Mouse (Mus musculus) neural tube, embryonic 12.5 days (tissue): ENCODE measurements around the gene Pabpn1l. TPM values are rescaled to one million over a fixed set of nuclear protein-coding genes. Genes with fewer than 3 reads are reported as not detected.
A peak's percentile ranks its signal among the peaks of the same experiment; 100 is the strongest.

Source experiments
- ATAC-seq: fragments of 200-750 bp; cut with Nextera tagmentation; 2 replicates; pipeline ENCODE4 v1.8.0; 2017; ENCODE audit warnings: low read depth, mild to moderate bottlenecking, moderate TSS enrichment, moderate library complexity; ENCODE audit not compliant: low FRiP score
- H3K27ac ChIP-seq: fragments of 300-500 bp; sonication (generic); 2 replicates; pipeline ENCODE4 v1.5.1; 2016
- H3K27me3 ChIP-seq: fragments of 300-500 bp; sonication (generic); replicated peaks from 2 replicates; pipeline ENCODE4 v1.6.1; 2016; ENCODE audit warnings: mild to moderate bottlenecking
- H3K36me3 ChIP-seq: fragments of 300-500 bp; sonication (generic); 2 replicates; pipeline ENCODE4 v1.6.1; 2016; ENCODE audit warnings: mild to moderate bottlenecking
- H3K4me1 ChIP-seq: fragments of 300-500 bp; sonication (generic); 2 replicates; pipeline ENCODE4 v1.6.1; 2016
- H3K4me2 ChIP-seq: fragments of 300-500 bp; sonication (generic); replicated peaks from 2 replicates; pipeline ENCODE4 v1.6.1; 2016; ENCODE audit warnings: mild to moderate bottlenecking
- H3K4me3 ChIP-seq: fragments of 300-500 bp; sonication (generic); 2 replicates; pipeline ENCODE4 v1.5.1; 2016
- H3K9ac ChIP-seq: fragments of 300-500 bp; sonication (generic); 2 replicates; pipeline ENCODE4 v1.6.1; 2016; ENCODE audit warnings: mild to moderate bottlenecking
- H3K9me3 ChIP-seq: fragments of 300-500 bp; sonication (generic); 2 replicates; pipeline ENCODE4 v1.6.1; 2016; ENCODE audit warnings: mild to moderate bottlenecking
- WGBS: fragments of 180-500 bp; shearing (Covaris S2); methylation state at CpG from one replicate; pipeline ENCODE4 v1.1.7; 2016; 5-methylcytosine and 5-hydroxymethylcytosine counted together
- polyA plus RNA-seq: library from polyadenylated mRNA; unstranded; fragments of >200 nt; fragmentation: Nextera tagmentation; extraction: Ambion mirVana; gene quantifications from 2 replicates; pipeline ENCODE4 v1.2.1, GENCODE M21; 2016

Gene Pabpn1l
- polyA plus RNA-seq, 1 experiment from 2014 or later, result not detected

DNA sequence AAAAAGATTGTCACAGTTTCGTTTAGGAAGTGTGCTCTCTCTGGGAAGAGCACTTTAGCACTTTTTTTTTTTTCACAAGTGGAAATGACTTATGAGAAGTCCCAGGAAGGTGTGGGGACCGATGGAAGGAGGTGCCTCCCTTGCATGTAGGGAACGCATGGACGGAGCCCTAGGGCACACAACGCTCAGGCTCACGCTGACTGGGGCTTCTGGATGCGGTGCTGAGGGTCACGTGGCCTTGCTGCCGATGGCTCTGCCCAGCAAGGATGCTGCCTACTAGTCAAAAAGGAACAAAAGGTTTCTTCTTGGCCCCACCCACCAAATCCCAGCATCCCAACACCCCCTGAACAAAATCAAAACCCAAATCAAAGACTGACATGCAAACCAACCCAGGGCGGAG, 6.8 kb upstream of the Pabpn1l start:
- Histone ChIP-seq H3K9me3 (no peaks in the 10 kb centered on the region), H3K4me1 (no peaks in the 10 kb centered on the region; the same call in 1 of the 2 replicates), H3K36me3 (peaks cover 32% of the 10 kb centered on the region), H3K27me3 (no peaks in the 10 kb centered on the region), H3K4me2 (no peak overlapping the region), H3K27ac (no peak overlapping the region), H3K4me3 (no peak overlapping the region), H3K9ac (no peak overlapping the region)
- ATAC-seq, result no peak
- WGBS, result 32% methylated on average over 10 of the region's 10 CpGs

DNA sequence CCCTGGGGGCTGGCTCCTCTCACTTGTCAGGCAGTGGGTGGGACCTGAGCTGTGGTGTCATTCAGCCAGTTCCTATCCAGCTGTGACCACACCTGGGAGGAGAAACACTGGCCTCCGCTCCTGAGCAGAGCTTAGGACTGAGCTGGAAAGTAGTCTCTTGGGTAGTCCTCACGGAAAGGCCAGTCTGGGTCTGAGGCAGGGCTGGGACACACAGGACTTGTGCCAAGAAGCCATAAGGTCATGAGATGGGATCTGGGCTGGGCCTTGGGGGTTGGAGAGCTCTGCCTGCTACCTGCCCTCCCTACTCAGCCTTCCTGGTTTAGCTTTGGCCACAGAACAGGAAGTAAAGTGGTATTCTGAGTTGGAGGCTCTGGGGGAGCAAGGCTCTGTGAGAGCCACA, 4.4 kb upstream of the Pabpn1l start:
- peaks cover 16% of the 10 kb centered on the region for H3K36me3 ChIP-seq
- no peaks in the 10 kb centered on the region for H3K27me3 ChIP-seq
- H3K4me2 ChIP-seq, result no peak overlapping the region
- H3K4me3 ChIP-seq, result no peak overlapping the region
- H3K9ac ChIP-seq, result no peak overlapping the region
- H3K27ac ChIP-seq, result no peak overlapping the region
- H3K4me1 ChIP-seq, result no peaks in the 10 kb centered on the region; the same call in 1 of the 2 replicates
- no peaks in the 10 kb centered on the region for H3K9me3 ChIP-seq
- ATAC-seq, result no peak
- 82% methylated on average over 2 of the region's 2 CpGs for WGBS

GRCm38 (mm10) chr8:122625811-122626210, 3.3 kb upstream of the Pabpn1l start:
- H3K27ac ChIP-seq, result no peak overlapping the region
- H3K4me3 ChIP-seq, result no peak overlapping the region
- ATAC-seq, result no peak
- no peaks in the 10 kb centered on the region for H3K9me3 ChIP-seq
- no peak overlapping the region for H3K4me2 ChIP-seq
- 86% methylated on average over 9 of the region's 9 CpGs for WGBS
- H3K27me3 ChIP-seq, result no peaks in the 10 kb centered on the region
- H3K4me1 ChIP-seq, result no peaks in the 10 kb centered on the region; the same call in 1 of the 2 replicates
- no peak overlapping the region for H3K9ac ChIP-seq
- H3K36me3 ChIP-seq, result peaks cover 14% of the 10 kb centered on the region

GRCm38 (mm10) chr8:122624653-122625052, 2.1 kb upstream of the Pabpn1l start:
- Histone ChIP-seq H3K4me3 (no peak overlapping the region), H3K9ac (no peak overlapping the region), H3K27me3 (no peaks in the 10 kb centered on the region), H3K4me2 (no peak overlapping the region), H3K9me3 (no peaks in the 10 kb centered on the region), H3K36me3 (peaks cover 7% of the 10 kb centered on the region; the same call in 1 of the 2 replicates), H3K27ac (no peak overlapping the region), H3K4me1 (peaks cover 11% of the 10 kb centered on the region)
- ATAC-seq, result no peak
- 73% methylated on average over 5 of the region's 5 CpGs for WGBS

GRCm38 (mm10) chr8:122623844-122624642, 1.5 kb upstream of the Pabpn1l start:
- ATAC-seq, result no peak
- Histone ChIP-seq H3K4me2 (no peak overlapping the region), H3K27ac (no peak overlapping the region), H3K9me3 (no peaks in the 10 kb centered on the region), H3K4me3 (no peak overlapping the region), H3K4me1 (peaks cover 14% of the 10 kb centered on the region), H3K9ac (no peak overlapping the region), H3K36me3 (peaks cover 4% of the 10 kb centered on the region; the same call in 1 of the 2 replicates), H3K27me3 (no peaks in the 10 kb centered on the region)
- WGBS, result 87% methylated on average over 17 of the region's 17 CpGs

DNA sequence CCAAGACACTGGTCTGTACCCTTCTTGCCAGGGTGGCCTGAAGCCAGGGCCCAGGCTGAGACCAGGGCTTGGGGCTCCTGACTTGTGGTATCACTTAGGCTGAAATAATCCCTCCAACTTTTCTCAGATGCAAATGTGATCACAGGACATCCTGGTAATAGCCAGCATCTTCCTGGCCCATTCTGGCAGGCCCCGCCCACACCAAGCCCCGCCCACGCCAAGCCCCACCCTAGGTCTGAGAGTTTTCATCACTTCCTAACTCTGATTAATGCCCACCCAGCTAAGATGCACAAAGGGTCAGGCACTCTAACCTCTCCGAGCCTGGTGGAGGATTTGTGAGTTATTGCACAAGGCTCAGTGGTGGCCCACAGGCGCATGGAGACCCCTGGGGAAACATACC, 2.1 kb downstream of the Pabpn1l start:
- no peak overlapping the region for H3K9ac ChIP-seq
- no peaks in the 10 kb centered on the region for H3K9me3 ChIP-seq
- 40% methylated on average over 5 of the region's 5 CpGs for WGBS
- no peak overlapping the region for H3K4me3 ChIP-seq
- no peak for ATAC-seq
- H3K36me3 ChIP-seq, result no peaks in the 10 kb centered on the region; the same call in 1 of the 2 replicates
- no peak overlapping the region for H3K4me2 ChIP-seq
- H3K4me1 ChIP-seq, result peaks cover 19% of the 10 kb centered on the region
- H3K27me3 ChIP-seq, result no peaks in the 10 kb centered on the region
- no peak overlapping the region for H3K27ac ChIP-seq

DNA sequence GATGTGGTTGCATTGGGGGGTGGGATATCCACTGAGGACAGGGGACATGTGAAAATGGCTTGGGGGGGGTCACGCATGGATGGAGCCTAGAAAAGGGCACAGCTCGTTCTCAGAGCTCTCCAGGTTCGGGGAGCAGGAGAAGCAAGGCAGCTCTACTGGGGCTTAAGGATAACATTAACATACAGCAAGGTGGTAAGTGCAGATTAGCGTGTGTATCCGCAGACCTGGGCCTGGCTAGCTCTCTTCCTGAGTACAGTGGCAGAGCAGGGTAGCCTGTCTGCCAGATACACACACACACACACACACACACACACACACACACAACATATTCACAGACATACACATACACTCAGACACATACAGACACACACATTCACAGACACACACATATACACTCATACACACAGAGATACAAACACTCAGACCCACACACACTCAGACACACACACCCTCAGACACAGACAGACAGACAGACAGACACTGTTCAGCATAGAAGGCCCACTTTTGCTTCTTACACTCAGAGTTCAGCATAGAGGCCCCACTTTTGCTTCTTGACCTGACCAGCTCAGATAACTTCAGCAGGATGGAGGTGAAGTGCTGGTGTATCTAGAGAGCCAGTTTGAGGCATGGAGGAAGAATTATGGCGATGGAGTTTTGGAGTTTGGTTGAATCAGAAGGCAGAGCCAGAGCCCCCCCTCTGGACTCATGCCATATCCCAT, 3.7 kb downstream of the Pabpn1l start:
- H3K9ac ChIP-seq, result no peak overlapping the region
- H3K4me1 ChIP-seq, result peaks cover 19% of the 10 kb centered on the region
- H3K4me3 ChIP-seq, result no peak overlapping the region
- ATAC-seq, result no peak
- WGBS, result 79% methylated on average over 6 of the region's 6 CpGs
- H3K36me3 ChIP-seq, result no peaks in the 10 kb centered on the region; the same call in 1 of the 2 replicates
- H3K27ac ChIP-seq, result no peak overlapping the region
- H3K9me3 ChIP-seq, result no peaks in the 10 kb centered on the region
- H3K4me2 ChIP-seq, result no peak overlapping the region
- H3K27me3 ChIP-seq, result no peaks in the 10 kb centered on the region

DNA sequence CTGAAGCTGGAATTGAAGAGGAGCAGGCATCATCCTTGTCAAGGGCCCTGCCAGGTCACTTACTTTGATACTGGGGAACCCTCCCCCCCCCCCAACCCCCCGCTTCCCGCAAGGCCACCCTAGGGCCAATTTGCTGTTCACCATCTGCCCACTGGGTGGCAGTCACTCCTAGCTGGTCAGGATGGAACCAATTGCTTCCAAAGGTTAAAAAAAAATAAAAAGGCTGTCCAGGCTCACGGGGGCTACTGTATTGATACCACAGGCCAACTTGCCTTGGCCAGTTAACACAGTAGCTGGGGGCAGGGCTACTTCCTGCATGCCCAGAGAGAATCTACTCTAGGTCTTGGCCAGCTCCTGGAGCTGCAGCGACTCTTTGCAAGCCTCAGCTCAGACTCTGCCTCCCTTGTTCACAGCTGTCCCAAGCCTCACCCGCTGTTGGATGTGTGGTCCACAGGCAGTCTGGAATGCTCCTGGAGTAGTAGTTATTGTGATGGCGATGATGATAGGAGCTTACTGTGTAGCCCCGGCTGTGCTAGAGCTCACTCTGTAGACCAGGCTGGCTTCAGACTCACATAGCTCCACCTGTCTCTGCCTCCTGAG, 4.5 kb downstream of the Pabpn1l start:
- Histone ChIP-seq H3K4me2 (no peak overlapping the region), H3K9me3 (no peaks in the 10 kb centered on the region), H3K9ac (no peak overlapping the region), H3K27ac (no peak overlapping the region), H3K36me3 (no peaks in the 10 kb centered on the region; the same call in 1 of the 2 replicates), H3K27me3 (no peaks in the 10 kb centered on the region), H3K4me3 (no peak overlapping the region), H3K4me1 (peaks cover 19% of the 10 kb centered on the region)
- 41% methylated on average over 5 of the region's 7 CpGs for WGBS
- 0 out of 2 replicates have a peak, but pooled peaks have one; percentile 39 for ATAC-seq

GRCm38 (mm10) chr8:122616181-122616905, 6.2 kb downstream of the Pabpn1l start:
- Histone ChIP-seq H3K9ac (0 out of 2 replicates have a peak overlapping the region, but pooled peaks have one; percentile 21), H3K36me3 (no peaks in the 10 kb centered on the region; the same call in 1 of the 2 replicates), H3K4me2 (no peak overlapping the region), H3K27ac (no peak overlapping the region), H3K4me3 (no peak overlapping the region), H3K4me1 (peaks cover 32% of the 10 kb centered on the region), H3K9me3 (no peaks in the 10 kb centered on the region), H3K27me3 (no peaks in the 10 kb centered on the region)
- 75% methylated on average over 9 of the region's 9 CpGs for WGBS
- ATAC-seq, result no peak

- Histone ChIP-seq H3K36me3 (no peaks in the 10 kb centered on the region; the same call in 1 of the 2 replicates), H3K4me1 (peaks cover 23% of the 10 kb centered on the region), H3K4me2 (peak within 1 kb of the TSS; percentile 91), H3K4me3 (peak within 1 kb of the TSS; percentile 72), H3K9me3 (no peaks in the 10 kb centered on the region), H3K9ac (peak within 1 kb of the TSS; percentile 73), H3K27ac (peak within 1 kb of the TSS; percentile 64), H3K27me3 (no peaks in the 10 kb centered on the region)
- WGBS, result under 1% methylated on average over 56 of the region's 57 CpGs
- ATAC-seq, result peak; percentile 98
These were observed 11.0 kb downstream of the Pabpn1l start, which contains the start of the genes Galns and Trappc2l for GRCm38 (mm10) chr8:122611295-122612133. Gene Galns (minus strand): TSS chr8:122611463. Gene Trappc2l (plus strand): TSS chr8:122611640.
